Mouse (Mus musculus) heart, embryonic 11.5 days (tissue): ENCODE results near the gene Cysltr2. TPM values are rescaled to one million over a fixed set of nuclear protein-coding genes. Genes with fewer than 3 reads are reported as not detected.

ENCODE experiments used
- ATAC-seq: fragments of 200-750 bp; cut with Nextera tagmentation; replicated peaks from 2 replicates; pipeline ENCODE4 v1.8.0; 2017; ENCODE audit warnings: moderate library complexity; ENCODE audit not compliant: insufficient number of reproducible peaks, low FRiP score, low TSS enrichment
- H3K27ac ChIP-seq: fragments of 300-500 bp; sonication (generic); 2 replicates; pipeline ENCODE4 v1.5.1; 2014; ENCODE audit warnings: mild to moderate bottlenecking, low read depth, low read length
- H3K27me3 ChIP-seq: fragments of 300-500 bp; sonication (generic); 2 replicates; pipeline ENCODE4 v1.6.1; 2014; ENCODE audit warnings: mild to moderate bottlenecking, low read length, mixed read lengths; ENCODE audit not compliant: control insufficient read depth, insufficient read depth
- H3K36me3 ChIP-seq: fragments of 300-500 bp; sonication (generic); 2 replicates; pipeline ENCODE4 v1.6.1; 2014; ENCODE audit warnings: mild to moderate bottlenecking, low read length, moderate library complexity, mixed read lengths; ENCODE audit not compliant: control insufficient read depth, insufficient read depth
- H3K4me1 ChIP-seq: fragments of 300-500 bp; sonication (generic); 2 replicates; pipeline ENCODE4 v1.6.1; 2014; ENCODE audit warnings: low read length; ENCODE audit not compliant: control insufficient read depth, insufficient read depth
- H3K4me2 ChIP-seq: fragments of 300-500 bp; sonication (generic); 2 replicates; pipeline ENCODE4 v1.6.1; 2014; ENCODE audit warnings: mild to moderate bottlenecking, moderate library complexity
- H3K4me3 ChIP-seq: fragments of 300-500 bp; sonication (generic); 2 replicates; pipeline ENCODE4 v1.5.1; 2014; ENCODE audit warnings: low read depth, low read length
- H3K9ac ChIP-seq: fragments of 300-500 bp; sonication (generic); 2 replicates; pipeline ENCODE4 v1.6.1; 2014; ENCODE audit warnings: mild to moderate bottlenecking, low read depth, low read length, moderate library complexity
- H3K9me3 ChIP-seq: fragments of 300-500 bp; sonication (generic); replicated peaks from 2 replicates; pipeline ENCODE4 v1.6.1; 2016; ENCODE audit warnings: low read length; ENCODE audit not compliant: control insufficient read depth
- whole genome bisulfite sequencing: fragments of 180-500 bp; shearing (Covaris S2); extraction: QIAGEN DNeasy Blood & Tissue Kit; methylation state at CpG from one replicate; pipeline ENCODE4 v1.1.7; 2014; ENCODE audit not compliant: insufficient replicate concordance; 5-methylcytosine and 5-hydroxymethylcytosine counted together
- polyA plus RNA-seq: library from polyadenylated mRNA; unstranded; fragments of >200 nt; fragmentation: Nextera tagmentation; extraction: Ambion mirVana; gene quantifications from 2 replicates; pipeline ENCODE4 v1.2.1, GENCODE M21; 2014

Cysltr2 gene
- polyA plus RNA-seq, 1 experiment from 2014 or later: not detected

DNA sequence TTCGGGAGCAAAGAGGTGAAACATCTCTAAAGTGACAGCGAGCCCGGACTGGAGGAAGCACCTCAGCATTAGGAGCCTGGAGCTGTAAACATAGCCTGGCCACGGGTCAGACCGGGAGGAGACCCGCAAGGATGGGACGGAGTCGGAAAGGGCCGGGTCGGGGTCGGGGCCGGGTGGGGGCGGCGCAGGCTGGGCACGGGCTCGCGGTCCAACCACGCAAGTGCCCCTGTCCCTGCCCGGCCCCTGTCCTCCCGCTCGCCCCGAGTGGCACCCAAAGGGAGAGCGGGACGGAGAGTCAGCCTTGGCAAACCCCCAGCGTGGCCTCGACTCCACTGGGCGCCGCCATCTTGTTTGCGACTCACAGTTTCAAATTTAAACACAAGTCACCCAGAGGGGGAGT is 68.8 kb downstream of the Cysltr2 start:
- ATAC-seq: no peak
- Histone ChIP-seq H3K9me3 (no peaks in the 10 kb centered on the region), H3K4me3 (no peak overlapping the region), H3K4me2 (no peak overlapping the region), H3K9ac (no peak overlapping the region), H3K36me3 (no peaks in the 10 kb centered on the region), H3K27me3 (no peaks in the 10 kb centered on the region), H3K27ac (no peak overlapping the region), H3K4me1 (no peaks in the 10 kb centered on the region)
- WGBS: 89% methylated on average over 29 of the region's 29 CpGs

DNA sequence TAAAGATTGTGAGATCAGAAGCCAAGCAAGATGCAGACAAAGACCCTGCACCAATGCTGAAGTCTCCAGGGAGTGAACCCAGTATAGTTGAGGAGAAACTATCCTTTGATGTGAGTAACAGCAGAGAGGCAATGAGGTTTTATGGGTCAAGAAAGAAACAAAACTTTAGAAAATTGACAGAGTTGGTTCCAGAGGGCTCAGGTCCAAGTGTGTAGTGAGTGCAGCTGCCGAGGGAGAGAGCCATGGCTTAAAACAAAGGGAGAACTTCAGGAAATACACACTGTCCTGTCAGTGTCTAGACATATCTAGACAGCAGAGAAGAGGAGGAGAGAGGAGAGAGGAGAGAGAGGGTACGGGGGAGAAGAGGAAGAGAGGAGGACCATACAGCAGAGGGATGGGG is 72.8 kb downstream of the Cysltr2 start:
- Histone ChIP-seq H3K27me3 (no peaks in the 10 kb centered on the region), H3K27ac (no peak overlapping the region), H3K9me3 (no peaks in the 10 kb centered on the region), H3K4me1 (no peaks in the 10 kb centered on the region), H3K4me3 (no peak overlapping the region), H3K36me3 (no peaks in the 10 kb centered on the region), H3K4me2 (no peak overlapping the region), H3K9ac (no peak overlapping the region)
- no peak for ATAC-seq
- WGBS: 73% methylated on average over 2 of the region's 2 CpGs

Other genes with a start within 250 kb of the Cysltr2 start
- 71.4 and 74.7 TPM in 2 replicates for gene Rcbtb2, start 73.9 kb upstream of the Cysltr2 start, polyA plus RNA-seq
- gene Lpar6, start 188.8 kb upstream of the Cysltr2 start, polyA plus RNA-seq: 8.8 and 10.5 TPM in 2 replicates